Mouse (Mus musculus) small intestine, adult 2 months (tissue): ENCODE measurements around the gene Cda. TPM values are rescaled to one million over a fixed set of nuclear protein-coding genes. Genes with fewer than 3 reads are reported as not detected.

Experiments
- H3K27ac ChIP-seq: fragments of 200-500 bp; 2 replicates; pipeline ENCODE4 v1.5.1; 2012; ENCODE audit warnings: low read depth, low read length, control low read depth, inconsistent platforms; ENCODE audit not compliant: insufficient read depth
- H3K27me3 ChIP-seq: fragments of 200-500 bp; 2 replicates; pipeline ENCODE4 v1.6.1; 2012; ENCODE audit warnings: mild to moderate bottlenecking, moderate library complexity, low read length, inconsistent platforms; ENCODE audit not compliant: control insufficient read depth, insufficient read depth
- H3K36me3 ChIP-seq: fragments of 200-500 bp; 2 replicates; pipeline ENCODE4 v1.6.1; 2012; ENCODE audit warnings: mild to moderate bottlenecking, low read length, control low read depth, inconsistent platforms; ENCODE audit not compliant: control insufficient read depth, insufficient read depth
- H3K4me1 ChIP-seq: fragments of 200-500 bp; 2 replicates; pipeline ENCODE4 v1.6.1; 2012; ENCODE audit warnings: low read length, inconsistent platforms, mixed read lengths; ENCODE audit not compliant: control insufficient read depth, insufficient read depth, insufficient read length
- H3K4me3 ChIP-seq: fragments of 200-500 bp; 2 replicates; pipeline ENCODE4 v1.5.1; 2012; ENCODE audit warnings: low read depth, mild to moderate bottlenecking, control low read depth, inconsistent platforms, low read length, moderate library complexity
- CTCF ChIP-seq: fragments of 200-500 bp; IDR thresholded peaks from 2 replicates; pipeline ENCODE4 v1.5.1; 2012; ENCODE audit warnings: low read depth, mild to moderate bottlenecking, control low read depth, inconsistent platforms, low read length, moderate library complexity, mixed read lengths; ENCODE audit not compliant: insufficient replicate concordance, insufficient read length; ENCODE audit errors: extremely low read depth
- POLR2A ChIP-seq: fragments of 200-500 bp; IDR thresholded peaks from 2 replicates; pipeline ENCODE4 v1.6.1; 2012; ENCODE audit warnings: low read depth, mild to moderate bottlenecking, control low read depth, inconsistent platforms, low read length, moderate library complexity
- WGBS: fragments of 180-500 bp; shearing (Covaris S2); methylation state at CpG from one replicate; pipeline ENCODE4 v1.1.7; 2018; 5-methylcytosine and 5-hydroxymethylcytosine counted together
- polyA plus RNA-seq: library from polyadenylated mRNA; depleted of rRNA; stranded (reverse); fragments of >200 nt; gene quantifications from 2 replicates; pipeline ENCODE4 v1.2.3, GENCODE M21; 2012

Gene Cda
- polyA plus RNA-seq, 1 experiment: 419 TPM

DNA sequence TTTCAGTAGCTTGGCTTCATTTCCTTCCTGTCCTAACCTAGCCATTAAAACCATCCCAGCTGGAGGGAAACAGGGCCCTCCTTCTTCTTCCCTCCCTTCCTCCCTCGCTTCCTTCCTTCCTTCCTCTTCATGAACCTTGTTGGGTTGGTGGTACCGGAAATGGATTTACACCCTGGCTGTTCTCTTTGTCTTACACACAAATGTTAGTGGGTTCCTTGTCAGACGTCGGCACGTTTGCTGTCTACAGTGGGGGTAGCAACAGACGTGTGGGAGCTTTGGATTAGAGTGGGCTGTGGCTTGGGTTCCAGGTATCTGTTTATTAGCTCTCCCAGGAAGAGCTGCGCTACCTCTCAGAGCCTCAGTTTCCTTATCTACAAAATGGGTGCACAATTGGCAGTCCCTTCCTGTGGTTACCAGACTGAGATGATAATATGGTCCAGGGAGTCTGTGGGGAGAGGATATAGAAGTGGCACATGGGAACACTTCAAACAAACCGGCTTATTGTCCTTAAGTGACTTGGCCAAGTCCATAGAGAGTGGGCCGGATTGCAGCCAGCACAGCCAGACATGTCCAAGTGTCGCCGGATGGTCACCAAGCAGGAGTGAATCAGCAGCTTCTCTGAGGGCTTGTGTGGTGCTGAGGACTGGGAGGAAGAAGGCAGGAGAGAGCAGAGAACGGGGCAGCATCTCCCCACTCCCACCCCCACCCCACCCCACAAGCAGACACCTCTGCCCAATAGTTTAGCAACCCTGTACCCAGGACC lies 887 bp upstream of the Cda start:
- WGBS: 50% methylated on average over 12 of the region's 12 CpGs
- peak overlapping the region; percentile 89 for H3K27ac ChIP-seq

DNA sequence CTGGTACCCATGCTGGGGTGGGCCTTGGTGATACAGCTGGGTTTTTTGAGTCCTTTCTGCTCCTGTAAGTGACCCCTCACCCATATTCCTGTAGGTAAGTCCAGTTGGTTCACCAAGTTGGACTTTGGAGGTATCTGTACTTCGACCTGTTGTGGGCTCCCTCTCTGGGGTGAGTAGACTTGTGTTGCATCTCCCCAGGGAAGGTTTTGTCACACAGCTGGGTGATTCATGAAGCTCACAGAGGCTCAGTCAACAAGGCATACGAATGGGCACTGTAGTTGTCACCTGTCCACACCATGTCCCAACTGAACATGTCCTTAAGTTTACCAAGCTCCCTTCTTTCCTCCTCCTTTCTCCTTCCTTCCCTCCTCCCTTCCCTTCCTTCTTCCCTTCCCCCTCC lies 1.2 kb downstream of the Cda start:
- Histone ChIP-seq H3K27me3 (no peaks in the 10 kb centered on the region), H3K4me3 (peak overlapping the region; percentile 81), H3K36me3 (0 out of 2 replicates have a peak, but pooled peaks cover 2% of the 10 kb centered on the region), H3K27ac (peak overlapping the region; percentile 86), H3K4me1 (peaks cover 18% of the 10 kb centered on the region; the same call in 1 of the 2 replicates)
- TF ChIP-seq CTCF: no peak
- TF ChIP-seq POLR2A: no peak
- 20% methylated on average over 2 of the region's 2 CpGs for WGBS

More for the DNA sequence above, 887 bp upstream of the Cda start:
- no peak for TF ChIP-seq POLR2A
- no peak for TF ChIP-seq CTCF
- H3K27me3 ChIP-seq: no peaks in the 10 kb centered on the region
- peaks cover 12% of the 10 kb centered on the region; the same call in 1 of the 2 replicates for H3K4me1 ChIP-seq
- no peaks in the 10 kb centered on the region for H3K36me3 ChIP-seq
- H3K4me3 ChIP-seq: peak overlapping the region; percentile 81; the same call in 1 of the 2 replicates

- no peaks in the 10 kb centered on the region for H3K27me3 ChIP-seq
- WGBS: 24% methylated on average over 5 of the region's 5 CpGs
- peaks cover 19% of the 10 kb centered on the region; the same call in 1 of the 2 replicates for H3K4me1 ChIP-seq
- H3K4me3 ChIP-seq: no peak overlapping the region
- H3K27ac ChIP-seq: peak overlapping the region; percentile 67
- peaks cover 6% of the 10 kb centered on the region for H3K36me3 ChIP-seq
- no peak for TF ChIP-seq CTCF
- no peak for TF ChIP-seq POLR2A
Observed at GRCm38 (mm10) chr4:138363511-138363910, 4.3 kb downstream of the Cda start.

- Histone ChIP-seq H3K27ac (peak overlapping the region; percentile 67), H3K4me3 (no peak overlapping the region), H3K4me1 (peaks cover 18% of the 10 kb centered on the region; the same call in 1 of the 2 replicates), H3K27me3 (no peaks in the 10 kb centered on the region), H3K36me3 (peaks cover 6% of the 10 kb centered on the region)
- TF ChIP-seq POLR2A: no peak
- TF ChIP-seq CTCF: no peak
- 65% methylated on average over 7 of the region's 7 CpGs for WGBS
Observed at GRCm38 (mm10) chr4:138362883-138363282, 4.9 kb downstream of the Cda start.

DNA sequence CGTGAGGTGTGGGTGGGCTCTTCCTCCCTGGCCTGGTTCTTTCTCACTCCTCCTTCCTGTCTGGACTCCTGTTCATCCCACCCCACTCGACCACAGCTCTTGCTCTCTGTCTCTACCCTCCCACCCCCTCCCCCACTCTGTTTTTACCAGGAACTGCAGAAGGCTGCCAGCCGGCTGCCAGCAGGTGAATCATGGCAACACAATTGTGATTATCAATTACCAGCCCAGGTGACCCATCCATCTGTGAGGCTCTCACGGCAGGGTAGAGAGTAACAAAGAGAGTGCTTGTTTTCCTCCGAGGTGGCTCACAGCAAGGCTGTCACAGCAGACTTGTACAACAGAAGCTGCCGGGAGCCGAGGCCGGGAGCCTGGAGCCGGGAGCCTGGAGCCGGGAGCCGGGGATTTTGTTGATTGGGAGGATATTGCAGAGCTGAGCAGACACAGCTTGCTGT lies 6.4 kb downstream of the Cda start:
- H3K4me3 ChIP-seq: peak overlapping the region; percentile 10; the same call in 1 of the 2 replicates
- H3K36me3 ChIP-seq: peaks cover 6% of the 10 kb centered on the region
- peaks cover 18% of the 10 kb centered on the region for H3K4me1 ChIP-seq
- TF ChIP-seq POLR2A: no peak
- H3K27me3 ChIP-seq: no peaks in the 10 kb centered on the region
- 12% methylated on average over 11 of the region's 11 CpGs for WGBS
- peak overlapping the region; percentile 33; the same call in 1 of the 2 replicates for H3K27ac ChIP-seq

- Histone ChIP-seq H3K27ac (peak overlapping the region; percentile 71; the same call in 1 of the 2 replicates), H3K36me3 (peaks cover 8% of the 10 kb centered on the region), H3K4me1 (peaks cover 35% of the 10 kb centered on the region), H3K4me3 (no peak overlapping the region), H3K27me3 (no peaks in the 10 kb centered on the region)
- TF ChIP-seq POLR2A: no peak
- TF ChIP-seq CTCF: no peak
- WGBS: 57% methylated on average over 3 of the region's 3 CpGs
Observed at GRCm38 (mm10) chr4:138358176-138358575, 9.6 kb downstream of the Cda start.

DNA sequence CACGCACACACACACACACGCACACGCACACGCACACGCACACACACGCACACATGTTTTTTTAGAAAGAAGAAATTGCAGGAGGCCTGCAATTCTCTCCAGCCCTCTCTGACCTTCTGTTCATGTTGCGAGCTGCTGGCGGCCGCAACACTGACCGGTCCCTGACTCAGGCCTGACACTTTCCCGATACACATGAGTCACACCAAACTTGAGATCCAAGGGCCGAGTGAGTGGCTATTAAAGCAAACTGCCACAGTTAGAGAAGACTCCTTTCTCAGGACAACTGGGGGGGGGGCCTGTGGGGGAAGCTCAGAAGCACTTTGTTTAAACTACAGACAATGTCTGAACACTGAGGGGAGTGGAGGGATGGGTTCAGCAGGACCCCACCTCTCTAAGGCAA lies 11.2 kb downstream of the Cda start:
- Histone ChIP-seq H3K4me1 (peaks cover 29% of the 10 kb centered on the region), H3K27me3 (no peaks in the 10 kb centered on the region), H3K27ac (peak overlapping the region; percentile 72; the same call in 1 of the 2 replicates), H3K36me3 (peaks cover 13% of the 10 kb centered on the region), H3K4me3 (no peak overlapping the region)
- TF ChIP-seq POLR2A: no peak
- no peak for TF ChIP-seq CTCF
- WGBS: 80% methylated on average over 12 of the region's 12 CpGs
